Mouse (Mus musculus) cerebellum, postnatal 4 days (tissue): Measurements from ENCODE around the gene Slc35c2.

Experiments used
- DNase-seq, 2 experiments: peaks; one replicate each; pipeline ENCODE4 v3.0.0; 2022; ENCODE audit warnings: low spot score in 2 of 2, mixed read lengths in 1 of 2

The Slc35c2 gene

GRCm38 (mm10) chr2:165275124-165275640, 12.5 kb downstream of the Slc35c2 start:
- peak in 1 of 2 experiments; percentile 53 for DNase-seq

GRCm38 (mm10) chr2:165273589-165273988, 14.1 kb downstream of the Slc35c2 start:
- peak in 1 of 2 experiments; percentile 60 for DNase-seq

GRCm38 (mm10) chr2:165271326-165271725, 16.3 kb downstream of the Slc35c2 start:
- no peak for DNase-seq

- DNase-seq: no peak
Observed at GRCm38 (mm10) chr2:165270858-165271257, 16.8 kb downstream of the Slc35c2 start.

GRCm38 (mm10) chr2:165266739-165267138, 20.9 kb downstream of the Slc35c2 start:
- DNase-seq: no peak

- DNase-seq: peak in 1 of 2 experiments; percentile 47
Observed at GRCm38 (mm10) chr2:165263861-165264260, 23.8 kb downstream of the Slc35c2 start.

- DNase-seq: no peak
Observed at GRCm38 (mm10) chr2:165262274-165262990, 25.2 kb downstream of the Slc35c2 start.

GRCm38 (mm10) chr2:165259859-165260258, 27.8 kb downstream of the Slc35c2 start:
- no peak for DNase-seq

- no peak for DNase-seq
Observed at GRCm38 (mm10) chr2:165258321-165258720, 29.3 kb downstream of the Slc35c2 start.

GRCm38 (mm10) chr2:165257151-165257834, 30.4 kb downstream of the Slc35c2 start:
- no peak for DNase-seq

GRCm38 (mm10) chr2:165256213-165256612, 31.5 kb downstream of the Slc35c2 start:
- no peak for DNase-seq

- DNase-seq: no peak
Observed at GRCm38 (mm10) chr2:165253867-165254266, 33.8 kb downstream of the Slc35c2 start.

- no peak for DNase-seq
Observed at GRCm38 (mm10) chr2:165253269-165253668, 34.4 kb downstream of the Slc35c2 start.

GRCm38 (mm10) chr2:165252801-165253200, 34.9 kb downstream of the Slc35c2 start:
- no peak for DNase-seq

GRCm38 (mm10) chr2:165252381-165252780, 35.3 kb downstream of the Slc35c2 start:
- no peak for DNase-seq

- DNase-seq: no peak
Observed at GRCm38 (mm10) chr2:165250903-165251302, 36.8 kb downstream of the Slc35c2 start.

- no peak for DNase-seq
Observed at GRCm38 (mm10) chr2:165248967-165249366, 38.7 kb downstream of the Slc35c2 start.

- DNase-seq: no peak
Observed at GRCm38 (mm10) chr2:165246349-165246748, 41.3 kb downstream of the Slc35c2 start.

- DNase-seq: no peak
Observed at GRCm38 (mm10) chr2:165243122-165243720, 44.4 kb downstream of the Slc35c2 start.

GRCm38 (mm10) chr2:165242575-165242974, 45.1 kb downstream of the Slc35c2 start:
- DNase-seq: no peak

- no peak for DNase-seq
Observed at GRCm38 (mm10) chr2:165241786-165242185, 45.9 kb downstream of the Slc35c2 start.

GRCm38 (mm10) chr2:165240371-165240770, 47.3 kb downstream of the Slc35c2 start:
- no peak for DNase-seq
